ENCODE assay signal across 21 mouse cellular contexts in the genomic region with DNA sequence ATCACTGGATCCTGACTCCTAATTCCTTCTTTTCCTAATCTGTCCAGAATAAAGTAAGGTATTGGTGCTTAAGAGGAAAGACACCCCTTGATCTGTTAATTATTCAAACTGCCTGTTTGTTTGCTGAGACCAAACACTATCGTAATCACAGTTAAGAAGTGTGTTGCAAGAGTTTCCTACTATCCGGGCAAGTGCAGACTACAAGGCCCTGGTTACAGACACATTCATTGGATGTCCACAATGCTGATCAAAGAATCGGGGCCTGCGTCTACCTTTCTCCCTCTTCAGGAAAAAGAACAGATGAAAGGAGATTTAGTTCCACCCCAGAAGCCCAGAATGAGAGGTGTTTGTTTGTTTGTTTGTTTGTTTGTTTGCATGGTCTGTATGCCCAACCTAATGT. TPM values are rescaled to one million over a fixed set of nuclear protein-coding genes. Genes with fewer than 3 reads are reported as not detected.
"Had no signal": no experiment of that assay in that cellular context is flagged by ENCODE, and none has a peak within 500 bp of the region (broad histone marks: within the 10 kb centered on the region; RNA-seq: fewer than 3 reads in every experiment).

No protein-coding gene starts in this region.

- DNase-seq: kidney, adult 2 months; kidney, postnatal 25 days; layer of hippocampus, adult 9-11 months; right cerebral cortex, adult 18-20 months; right cerebral cortex, postnatal 14 days; right cerebral cortex, postnatal 4 days; thymus, postnatal 25 days had no signal

- H3K4me1 ChIP-seq: liver, embryonic 15.5 days; midbrain, embryonic 12.5 days; midbrain, embryonic 15.5 days; neural tube, embryonic 12.5 days; neural tube, embryonic 15.5 days had no signal

- H3K27me3 ChIP-seq: limb, embryonic 12.5 days; limb, embryonic 15.5 days; liver, embryonic 12.5 days; liver, embryonic 15.5 days; midbrain, embryonic 12.5 days; midbrain, embryonic 15.5 days; neural tube, embryonic 12.5 days; neural tube, embryonic 15.5 days had no signal

- H3K4me3 ChIP-seq: layer of hippocampus, adult 2 months; limb, embryonic 12.5 days; limb, embryonic 15.5 days; liver, embryonic 12.5 days; liver, embryonic 15.5 days; midbrain, embryonic 12.5 days; midbrain, embryonic 15.5 days; neural tube, embryonic 12.5 days; neural tube, embryonic 15.5 days had no signal

- H3K36me3 ChIP-seq: limb, embryonic 12.5 days; limb, embryonic 15.5 days; liver, embryonic 12.5 days; liver, embryonic 15.5 days; midbrain, embryonic 12.5 days; midbrain, embryonic 15.5 days; neural tube, embryonic 12.5 days; neural tube, embryonic 15.5 days had no signal

- H3K9me3 ChIP-seq: limb, embryonic 12.5 days; limb, embryonic 15.5 days; liver, embryonic 12.5 days; liver, embryonic 15.5 days; midbrain, embryonic 12.5 days; midbrain, embryonic 15.5 days; neural tube, embryonic 12.5 days; neural tube, embryonic 15.5 days had no signal

- ATAC-seq: liver, embryonic 12.5 days; midbrain, embryonic 15.5 days had no signal

- H3K27ac ChIP-seq: kidney, postnatal 0 days; layer of hippocampus, adult 2 months; limb, embryonic 15.5 days; liver, embryonic 12.5 days; liver, embryonic 15.5 days; midbrain, embryonic 12.5 days; midbrain, embryonic 15.5 days; neural tube, embryonic 12.5 days; neural tube, embryonic 15.5 days had no signal

RNA-seq across cellular contexts. Expression of gene Cc2d2b, which starts 20.3 kb away (rescaled TPM):
- polyA plus RNA-seq: kidney, adult 2 months; kidney, embryonic 14.5 days; kidney, postnatal 0 days; large intestine, adult 2 months; lung, embryonic 14.5 days; midbrain, embryonic 15.5 days; stomach, embryonic 14.5 days had no signal
